Mouse (Mus musculus): ENCODE data around the gene Myom3.
"Not testable (repeated sequence)": the region's sequence is repeated elsewhere in the genome, so short reads cannot be mapped to it uniquely, and the experiment has no call there.

Gene Myom3

GRCm38 (mm10) chr4:135759356-135759976 lies at the start of gene Myom3:
Gene Myom3 (plus strand): TSS chr4:135759715.
- DNase-seq: no peak

DNA sequence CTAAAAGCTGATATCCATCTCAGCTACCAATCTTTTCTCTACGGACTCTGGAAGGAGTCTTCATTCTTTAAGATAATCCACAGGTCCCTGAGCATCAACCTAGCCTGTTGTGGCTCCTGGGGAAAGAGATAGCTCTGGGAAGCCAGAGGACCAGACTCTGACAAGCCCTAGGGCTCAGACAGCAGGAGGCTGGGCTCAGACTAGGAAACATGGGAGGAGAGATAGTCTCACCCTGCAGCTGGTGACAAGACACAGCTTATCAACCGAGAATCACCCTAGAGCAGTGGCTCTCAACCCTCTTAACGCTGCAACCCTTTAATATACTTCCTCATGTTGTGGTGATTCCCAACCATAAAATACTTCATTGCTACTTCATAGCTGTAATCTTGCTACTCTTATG lies 49.1 kb upstream of the Myom3 start:
- no peak for DNase-seq

DNA sequence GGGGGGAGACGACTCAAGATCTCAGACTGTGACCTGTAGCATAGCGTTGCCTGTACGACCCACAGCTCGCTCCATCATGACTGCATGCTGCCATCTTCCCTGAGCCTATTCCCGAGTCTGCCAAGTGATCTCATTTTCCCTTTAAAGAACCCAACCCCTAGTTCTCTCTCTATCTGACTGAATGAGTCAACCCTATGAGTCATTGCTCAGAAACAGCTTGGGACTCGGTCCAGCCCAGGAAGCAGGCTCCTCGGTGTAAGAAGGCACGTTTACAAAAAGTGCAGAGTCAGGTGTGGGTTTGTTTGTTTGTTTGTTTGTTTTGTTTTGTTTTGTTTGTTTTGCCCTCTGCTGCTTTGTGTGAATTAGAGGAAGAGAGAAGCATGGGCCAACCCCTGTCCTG lies 44.7 kb upstream of the Myom3 start:
- DNase-seq: no peak

DNA sequence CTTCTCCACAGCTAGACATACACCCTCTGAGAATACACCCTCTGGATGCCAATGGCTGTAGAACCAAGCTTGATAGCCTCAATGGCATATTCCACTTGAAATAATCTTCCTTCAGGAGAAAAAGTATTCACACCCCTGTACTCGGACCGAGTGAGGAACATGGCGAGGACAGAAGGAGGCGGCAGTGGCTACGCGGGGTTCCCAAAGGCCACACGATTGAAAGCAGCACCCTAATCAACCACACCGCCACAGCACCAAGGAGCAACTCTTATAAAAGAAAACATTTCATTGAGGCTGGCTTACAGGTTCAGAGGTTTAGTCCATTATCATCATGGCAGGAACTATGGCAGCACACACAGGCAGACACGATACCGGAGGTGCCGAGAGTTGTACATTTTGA lies 43.1 kb upstream of the Myom3 start:
- not testable (repeated sequence) for DNase-seq

GRCm38 (mm10) chr4:135722540-135723290 lies 36.8 kb upstream of the Myom3 start:
- peak; percentile 52 for DNase-seq

DNA sequence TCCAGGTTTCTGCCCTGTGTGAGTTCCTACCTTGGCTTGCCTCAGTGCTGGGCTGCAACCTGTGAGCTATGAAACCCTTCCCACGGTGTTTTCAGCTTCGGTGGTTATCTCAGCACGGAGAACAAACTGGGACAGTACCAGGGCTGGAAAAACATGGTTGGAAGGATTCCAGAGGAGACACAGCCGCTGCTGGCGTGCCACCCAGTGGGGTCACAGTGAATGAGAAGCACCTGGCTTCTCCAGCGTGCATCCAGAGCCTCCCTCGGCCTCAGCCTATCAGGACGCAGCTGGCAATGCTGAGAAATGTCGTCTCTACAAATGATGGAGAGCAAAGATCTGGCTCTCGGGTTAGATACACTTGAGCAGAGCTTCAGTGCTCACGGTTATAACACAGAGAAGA lies 33.1 kb upstream of the Myom3 start:
- DNase-seq: no peak

- no peak for DNase-seq
These were observed 31.7 kb upstream of the Myom3 start, which contains the start of gene Il22ra1 for GRCm38 (mm10) chr4:135727817-135728216. Gene Il22ra1 (plus strand): TSS chr4:135728172.

DNA sequence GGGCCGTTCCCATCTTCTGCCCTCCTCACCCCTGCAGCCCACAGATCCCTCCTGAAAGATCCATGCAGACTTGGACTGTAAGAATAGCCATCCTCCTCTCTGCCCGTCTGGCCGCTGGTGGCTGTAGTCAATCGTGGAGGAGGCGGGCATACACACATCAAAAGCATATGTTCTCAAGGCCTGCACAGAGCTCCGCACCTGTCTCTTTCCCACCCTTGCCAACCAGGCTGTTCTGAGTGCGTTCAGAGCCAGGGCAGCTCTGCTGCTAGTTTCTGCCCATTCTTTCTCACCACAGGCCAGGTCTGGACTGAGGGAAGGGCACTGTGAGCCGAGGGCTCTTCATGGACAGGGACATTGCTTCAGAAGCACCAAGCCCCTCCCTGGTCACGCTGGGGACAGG lies 29.3 kb upstream of the Myom3 start:
- no peak for DNase-seq

DNA sequence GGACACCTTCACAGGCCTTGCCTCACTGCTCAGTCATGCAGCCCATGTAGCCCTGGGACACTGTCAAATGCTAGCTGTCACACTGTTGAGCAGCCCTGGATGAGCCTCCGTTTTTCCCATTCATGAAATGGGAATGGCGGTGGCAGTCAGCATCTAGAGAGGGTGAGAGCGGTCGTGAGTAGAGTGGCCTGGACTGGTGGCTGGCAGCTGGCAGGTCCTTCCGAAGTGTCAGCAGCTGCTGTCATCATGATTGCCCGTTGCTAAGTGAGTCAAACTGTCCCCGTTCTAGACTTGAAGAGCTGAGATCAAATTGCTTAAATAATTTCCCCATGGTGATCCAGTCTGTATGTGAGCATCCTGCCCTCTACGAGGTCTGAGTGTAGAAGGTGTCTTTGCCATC lies 28.6 kb upstream of the Myom3 start:
- no peak for DNase-seq

DNA sequence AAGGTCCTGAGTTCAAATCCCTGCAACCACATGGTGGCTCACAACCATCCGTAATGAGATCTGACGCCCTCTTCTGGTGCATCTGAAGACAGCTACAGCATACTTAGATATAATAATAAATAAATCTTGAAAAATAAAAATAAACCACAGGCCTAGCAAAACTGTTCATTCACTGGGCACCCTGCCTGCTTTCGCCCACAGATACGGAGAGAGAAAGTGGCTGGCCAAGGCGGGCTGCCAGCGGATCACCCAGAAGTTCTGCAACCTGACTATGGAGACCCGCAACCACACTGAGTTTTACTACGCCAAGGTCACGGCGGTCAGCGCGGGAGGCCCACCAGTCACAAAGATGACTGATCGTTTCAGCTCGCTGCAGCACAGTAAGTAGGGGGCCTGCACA lies 25.6 kb upstream of the Myom3 start:
- DNase-seq: no peak

DNA sequence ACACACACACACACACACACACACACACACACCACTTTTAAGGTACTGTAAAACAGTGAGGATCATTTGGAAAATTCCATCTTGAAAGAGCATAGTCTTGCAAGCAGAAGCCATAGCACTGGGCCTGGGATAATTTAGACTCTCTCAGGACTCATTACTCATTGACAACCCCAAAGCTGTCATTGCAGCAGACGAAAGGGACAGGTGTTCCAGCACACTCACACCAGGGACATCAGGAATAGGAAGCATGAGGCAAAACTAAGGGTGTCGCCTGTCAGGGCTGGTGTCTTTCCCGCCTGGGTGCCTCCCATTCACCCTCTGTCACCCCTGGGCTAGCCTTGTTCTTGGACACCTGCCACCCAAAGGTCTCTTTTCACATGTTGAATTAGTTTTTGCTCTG lies 22.6 kb upstream of the Myom3 start:
- no peak for DNase-seq

DNA sequence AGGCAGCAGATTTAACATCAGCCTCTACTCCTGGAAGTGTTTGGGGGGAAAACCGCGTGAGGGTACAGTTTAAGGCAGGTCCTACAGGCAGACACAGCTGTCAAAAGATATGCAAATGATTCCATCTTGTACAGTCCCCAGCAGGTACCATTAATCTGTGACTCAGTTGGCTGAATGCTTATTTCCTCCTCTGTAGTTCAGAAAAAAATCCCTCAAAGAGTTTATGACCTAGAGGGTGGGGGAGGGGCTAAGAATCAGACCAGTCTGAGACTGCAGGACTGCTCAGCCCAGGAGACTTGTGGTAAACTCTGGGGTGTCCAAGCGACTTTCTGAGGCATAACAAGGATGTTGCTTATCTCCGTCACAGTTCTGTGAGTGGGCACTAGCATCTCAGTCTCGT lies 21.3 kb upstream of the Myom3 start:
- no peak for DNase-seq

DNA sequence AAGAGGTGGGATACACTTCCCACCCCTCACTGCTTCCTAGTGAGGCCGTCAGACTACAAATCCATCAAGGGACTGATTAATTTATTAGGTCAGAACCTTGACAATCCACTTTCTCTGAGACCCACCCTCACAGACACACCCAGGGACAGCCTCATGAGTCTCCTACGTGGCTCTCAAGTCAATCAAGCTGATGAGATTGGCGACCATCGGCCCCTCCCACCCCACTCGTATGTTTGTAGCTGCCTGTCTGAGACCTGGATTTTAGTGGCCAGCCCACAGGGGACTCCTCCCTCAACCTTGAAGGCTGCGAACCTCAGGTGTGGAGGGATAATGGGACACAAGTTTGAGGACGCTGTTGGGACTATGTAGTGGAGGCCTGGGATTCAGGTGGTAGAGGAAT lies 20.4 kb upstream of the Myom3 start:
- no peak for DNase-seq

GRCm38 (mm10) chr4:135739672-135740071 lies 19.8 kb upstream of the Myom3 start:
- no peak for DNase-seq

DNA sequence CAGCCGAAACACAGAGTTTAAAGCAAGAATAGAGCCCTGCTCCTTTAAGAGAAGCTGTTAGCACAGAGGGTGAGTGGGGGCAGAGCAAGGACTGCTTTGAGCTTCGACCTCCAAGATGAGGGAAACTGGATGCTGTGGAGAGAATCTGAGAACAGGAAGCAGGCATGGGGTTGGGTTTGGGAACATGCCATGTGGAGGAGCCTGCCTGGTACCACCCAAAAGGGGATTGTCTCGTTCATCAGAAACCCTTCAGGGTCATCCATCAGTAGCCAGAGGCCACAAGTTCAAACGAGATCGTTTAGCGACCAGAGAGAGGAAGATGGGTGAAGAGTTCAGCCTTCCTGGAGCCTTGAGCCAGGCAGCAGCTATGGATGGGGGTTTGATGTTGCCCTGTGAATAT lies 16.0 kb upstream of the Myom3 start:
- no peak for DNase-seq

GRCm38 (mm10) chr4:135744726-135745448 lies 14.6 kb upstream of the Myom3 start:
- DNase-seq: no peak

DNA sequence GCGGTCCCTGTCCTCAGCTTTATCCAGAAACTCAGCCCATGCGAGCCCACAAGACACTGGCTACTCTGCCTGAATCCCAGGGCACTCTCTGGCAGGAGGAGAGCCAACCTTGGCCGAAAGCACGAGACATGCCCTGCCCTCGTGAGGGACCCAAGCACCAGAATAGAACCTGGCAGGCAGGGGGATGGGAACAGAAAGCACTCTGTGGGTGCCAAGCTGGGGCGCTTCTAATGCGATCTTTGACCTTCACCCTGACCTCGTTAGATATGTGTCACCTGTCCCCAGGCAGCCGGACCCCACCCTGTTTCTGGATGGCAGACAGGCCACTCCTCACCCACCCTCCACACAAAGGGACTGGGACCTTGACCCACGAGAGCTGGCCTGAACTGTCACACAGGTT lies 13.9 kb upstream of the Myom3 start:
- no peak for DNase-seq

DNA sequence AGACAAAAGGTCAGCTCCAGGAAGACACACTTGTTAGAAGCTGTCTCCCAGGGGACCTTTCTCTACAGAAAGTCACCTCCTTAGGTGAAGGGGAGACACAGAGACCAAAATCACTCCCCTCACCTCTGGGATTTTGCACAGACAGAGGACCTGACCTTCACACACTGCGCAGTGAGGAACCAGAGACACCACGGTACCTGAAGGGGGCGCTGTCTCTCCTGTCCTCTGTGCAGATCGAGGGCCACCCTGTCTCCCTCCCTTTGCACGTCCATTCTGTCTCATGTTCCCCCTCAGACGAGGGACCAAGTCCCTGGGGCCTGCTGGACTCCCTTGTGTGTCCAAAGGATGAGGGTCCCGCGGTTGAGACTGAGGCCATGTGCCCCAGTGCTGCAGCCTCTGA lies 8.6 kb upstream of the Myom3 start:
- DNase-seq: no peak

DNA sequence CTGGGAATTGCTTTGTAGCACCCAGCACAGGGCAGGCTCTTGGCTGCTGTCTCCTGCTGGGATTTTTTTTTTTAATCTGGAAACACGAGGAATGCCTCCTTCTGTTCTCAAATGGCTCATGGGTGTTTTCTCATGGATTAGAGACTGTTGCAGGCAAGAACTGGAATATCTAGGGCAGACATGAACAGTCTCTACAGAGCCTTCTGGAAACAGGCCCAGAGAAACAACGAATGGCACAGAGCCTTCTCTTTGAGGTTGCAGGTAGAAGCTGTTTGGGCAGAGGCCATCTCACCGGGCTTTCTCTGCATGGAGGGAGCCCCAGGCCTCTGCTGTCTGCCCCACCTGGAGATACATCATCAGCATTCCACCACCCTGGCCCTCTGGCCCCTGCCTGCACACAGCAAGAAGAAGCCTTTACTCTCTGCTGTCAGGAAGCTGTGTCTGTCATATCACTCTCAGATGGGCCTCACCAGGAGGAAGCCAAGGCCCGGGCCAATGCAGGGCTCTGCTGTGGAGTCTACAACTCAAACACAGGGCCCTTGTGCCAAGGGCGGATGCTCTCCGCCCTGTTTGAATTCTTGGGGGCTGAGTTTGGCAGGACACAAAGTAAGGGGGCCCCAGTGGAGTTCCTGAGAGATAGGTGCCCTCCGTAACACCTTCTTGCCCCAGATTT lies 7.3 kb upstream of the Myom3 start:
- DNase-seq: no peak

- no peak for DNase-seq
These were observed 6.7 kb upstream of the Myom3 start for GRCm38 (mm10) chr4:135752779-135753164.

- no peak for DNase-seq
These were observed 1.2 kb upstream of the Myom3 start for GRCm38 (mm10) chr4:135758331-135758730.

DNA sequence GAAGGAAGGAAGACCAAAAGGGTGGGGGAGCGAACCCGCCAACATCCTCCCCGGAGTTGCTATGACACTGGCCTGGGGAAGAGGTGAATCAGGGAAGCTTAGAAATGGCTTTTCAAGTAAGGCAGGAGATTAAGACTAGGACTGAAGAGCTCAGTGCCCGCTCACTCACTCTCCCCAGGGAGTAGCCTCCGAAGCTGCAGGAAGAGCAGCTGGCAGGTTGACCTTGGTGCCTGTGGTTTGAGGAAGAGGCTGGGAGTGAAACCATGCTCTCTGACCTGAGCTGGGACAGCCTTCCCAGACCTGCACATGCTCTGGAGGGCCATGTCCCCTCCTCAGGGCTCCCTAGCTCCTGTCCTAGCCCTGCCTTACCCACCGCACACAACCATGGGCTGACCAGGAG lies 690 bp upstream of the Myom3 start:
- peak; percentile 51 for DNase-seq

GRCm38 (mm10) chr4:135761048-135761447 lies 1.5 kb downstream of the Myom3 start:
- DNase-seq: no peak

- DNase-seq: no peak
These were observed 2.1 kb downstream of the Myom3 start for GRCm38 (mm10) chr4:135761569-135761968.
